12 mouse cellular contexts compared by ENCODE assay signal in the genomic region with DNA sequence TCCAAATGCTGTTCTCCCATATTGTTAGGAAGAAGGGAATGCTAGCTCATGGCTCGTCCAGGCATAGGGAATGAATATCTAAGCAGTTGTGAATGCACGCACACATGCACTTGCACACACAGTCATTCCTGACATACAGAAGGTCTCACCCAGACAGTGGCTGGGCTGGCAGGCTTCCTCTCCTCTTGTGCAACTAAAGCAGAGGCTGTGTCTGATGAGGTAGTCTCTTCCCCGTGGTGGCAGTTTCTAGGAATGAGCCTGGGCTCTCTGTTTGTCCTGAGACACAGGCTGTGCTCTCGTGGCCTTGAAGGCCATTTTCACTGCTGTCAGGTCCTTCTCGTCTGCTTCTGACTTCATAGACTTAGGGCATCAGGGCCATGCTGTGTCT. TPM values are rescaled to one million over a fixed set of nuclear protein-coding genes. Genes with fewer than 3 reads are reported as not detected.
DNase-seq lines count a peak whose midpoint lies in the region; ATAC-seq and TF ChIP-seq lines count a peak whose summit lies in the region.
"Had no signal": no experiment of that assay in that cellular context is flagged by ENCODE, and none has a peak within 500 bp of the region (broad histone marks: within the 10 kb centered on the region; RNA-seq: fewer than 3 reads in every experiment).

No protein-coding gene starts in this region.

- H3K4me2 ChIP-seq in heart, postnatal 0 days (ENCODE audit: low read depth, low read length): no peak overlapping the region
- H3K4me2 ChIP-seq: midbrain, embryonic 11.5 days; neural tube, embryonic 12.5 days; stomach, embryonic 15.5 days had no signal

- H3K9ac ChIP-seq in heart, postnatal 0 days (replicated peaks; ENCODE audit: low read depth, low read length): no peak overlapping the region
- H3K9ac ChIP-seq: neural tube, embryonic 12.5 days; stomach, embryonic 15.5 days had no signal

- H3K27ac ChIP-seq in heart, postnatal 0 days (ENCODE audit: low read depth): peak overlapping the region; percentile 76
- H3K27ac ChIP-seq: neural tube, embryonic 12.5 days; stomach, embryonic 15.5 days had no signal

- no peaks in the 10 kb centered on the region for H3K9me3 ChIP-seq in heart, postnatal 0 days (replicated peaks; ENCODE audit: control insufficient read depth, low read length)
- H3K9me3 ChIP-seq: neural tube, embryonic 12.5 days; stomach, embryonic 15.5 days had no signal

- no peaks in the 10 kb centered on the region for H3K27me3 ChIP-seq in heart, postnatal 0 days (ENCODE audit: control insufficient read depth, insufficient read depth, low read length)
- H3K27me3 ChIP-seq: neural tube, embryonic 12.5 days; stomach, embryonic 15.5 days had no signal

- TF ChIP-seq CTCF in heart, postnatal 0 days (IDR thresholded peaks at IDR 0.05; ENCODE audit: low read depth): no peak
- no peak for TF ChIP-seq CTCF in lung, adult 2 months (IDR thresholded peaks at IDR 0.05; ENCODE audit: insufficient read depth, low read length)

- intact Hi-C loops in heart, postnatal 10 days (cut with DNase I): no loop called here

- DNase-seq in heart, postnatal 0 days (ENCODE audit: low spot score): no peak
- DNase-seq in heart, postnatal 10 days: no peak
- peak; percentile 37 to 52 for DNase-seq in lung, adult 18-20 months
- DNase-seq in lung, adult 2 months: no peak
- DNase-seq in adipocyte (ENCODE audit: low spot score): peak; percentile 80
- peak; percentile 77 for DNase-seq in adrenal gland, postnatal 14 days
- DNase-seq in cerebellum, postnatal 36 days: no peak
- DNase-seq: liver; right cerebral cortex, postnatal 25 days had no signal

- peaks cover 24% of the 10 kb centered on the region for H3K36me3 ChIP-seq in heart, postnatal 0 days (replicated peaks; ENCODE audit: control insufficient read depth, insufficient read depth, low read length)

- H3K4me1 ChIP-seq in heart, postnatal 0 days (ENCODE audit: control insufficient read depth, insufficient read depth): peaks cover 49% of the 10 kb centered on the region
- peaks cover 57% of the 10 kb centered on the region for H3K4me1 ChIP-seq in lung, adult 2 months (ENCODE audit: control insufficient read depth, insufficient read depth, low read length)

- TF ChIP-seq POLR2A in lung, adult 2 months (IDR thresholded peaks at IDR 0.05; ENCODE audit: borderline replicate concordance, extremely low read depth, low read depth, low read length): no peak

- TF ChIP-seq EP300 in heart, postnatal 0 days (IDR thresholded peaks at IDR 0.05; ENCODE audit: low read depth): no peak

- no peak for ATAC-seq in heart, postnatal 0 days (ENCODE audit: insufficient read depth, low read depth)

- no peak overlapping the region for H3K4me3 ChIP-seq in heart, postnatal 0 days (ENCODE audit: low read depth, low read length)
- H3K4me3 ChIP-seq in lung, adult 2 months (replicated peaks; ENCODE audit: extremely low read depth, low read depth, low read length): no peak overlapping the region
- H3K4me3 ChIP-seq: neural tube, embryonic 12.5 days; stomach, embryonic 15.5 days had no signal

- 57% methylated on average over 5 of the region's 5 CpGs for WGBS in heart, postnatal 0 days
- 54% methylated on average over 5 of the region's 5 CpGs for WGBS in lung, adult 2 months

RNA-seq across cellular contexts. Expression of gene Plcg1, which starts 13.7 kb away (rescaled TPM):
- total RNA-seq in heart, postnatal 0 days (2014; rRNA removed; ENCODE audit: low replicate concordance): 43.9 and 53.4 TPM in 2 replicates
- 18.3 and 21.6 TPM in 2 replicates for polyA plus RNA-seq in heart, postnatal 0 days (2015; fragmentation: Nextera tagmentation; extraction: Ambion mirVana)
- total RNA-seq in heart, postnatal 10 days (2021): 10 to 100 TPM; 97.2 to 99.0 TPM
- 127 and 135 TPM in 2 replicates for polyA plus RNA-seq in lung, adult 2 months (2012; rRNA removed)
- total RNA-seq in adrenal gland, postnatal 14 days (2021): 69.7 and 93.2 TPM in 2 replicates

Comparison
In these comparisons a context has a peak if more than half of its experiments do, and no peak if none do; other contexts are left out.
1. DNase-seq: peak in lung, adult 18-20 months (2 of 2), adipocyte (single experiment) and adrenal gland, postnatal 14 days (single experiment); none in heart, postnatal 0 days (single experiment), heart, postnatal 10 days (0 of 2), lung, adult 2 months (single experiment) and cerebellum, postnatal 36 days (0 of 2).